11 mouse cellular contexts compared by ENCODE assay signal in the genomic region with DNA sequence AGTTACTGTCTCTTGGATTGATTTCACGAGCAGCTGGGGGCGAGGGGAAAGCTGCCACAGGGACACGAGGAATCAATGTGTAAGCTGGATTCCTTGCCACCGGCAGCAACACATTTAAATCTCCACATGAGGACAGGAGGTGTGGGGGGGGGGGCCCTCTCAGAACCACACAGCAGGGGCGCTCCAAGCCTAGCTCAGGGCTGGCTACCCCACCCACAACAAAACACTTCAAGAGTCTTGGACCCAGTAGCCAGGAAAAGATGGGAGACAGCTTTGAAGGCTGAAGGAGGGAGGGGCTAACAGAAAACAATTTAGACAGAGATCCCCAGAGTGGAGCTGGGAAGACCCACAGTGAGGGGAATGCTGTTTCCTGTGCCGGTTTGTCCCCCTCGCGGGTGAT. TPM values are rescaled to one million over a fixed set of nuclear protein-coding genes. Genes with fewer than 3 reads are reported as not detected.
DNase-seq lines count a peak whose midpoint lies in the region; ATAC-seq lines count a peak whose summit lies in the region.
"Had no signal": no experiment of that assay in that cellular context is flagged by ENCODE, and none has a peak within 500 bp of the region (broad histone marks: within the 10 kb centered on the region; RNA-seq: fewer than 3 reads in every experiment).

No protein-coding gene starts in this region.

- no peaks in the 10 kb centered on the region for H3K36me3 ChIP-seq in heart, embryonic 13.5 days
- H3K36me3 ChIP-seq in midbrain, embryonic 11.5 days (ENCODE audit: control insufficient read depth, insufficient read depth, low read length) = peaks cover 2% of the 10 kb centered on the region; the same call in 1 of the 2 replicates
- H3K36me3 ChIP-seq in midbrain, embryonic 14.5 days (ENCODE audit: control insufficient read depth, insufficient read depth, low read length) = no peaks in the 10 kb centered on the region
- H3K36me3 ChIP-seq in forebrain, embryonic 10.5 days (replicated peaks) = peaks cover 33% of the 10 kb centered on the region
- no peaks in the 10 kb centered on the region for H3K36me3 ChIP-seq in neural tube, embryonic 12.5 days

- no peak overlapping the region for H3K4me3 ChIP-seq in heart, embryonic 13.5 days
- no peak overlapping the region for H3K4me3 ChIP-seq in midbrain, embryonic 11.5 days (ENCODE audit: low read depth, low read length)
- H3K4me3 ChIP-seq in midbrain, embryonic 14.5 days (replicated peaks; ENCODE audit: low read depth, low read length) = no peak overlapping the region
- H3K4me3 ChIP-seq in forebrain, embryonic 10.5 days = peak overlapping the region; percentile 34
- H3K4me3 ChIP-seq in neural tube, embryonic 12.5 days = no peak overlapping the region
- H3K4me3 ChIP-seq: layer of hippocampus, adult 2 months; megakaryocyte, embryonic 14.5 days had no signal

- no peaks in the 10 kb centered on the region for H3K9me3 ChIP-seq in heart, embryonic 13.5 days
- H3K9me3 ChIP-seq in midbrain, embryonic 11.5 days (ENCODE audit: control insufficient read depth, low read length) = no peaks in the 10 kb centered on the region
- H3K9me3 ChIP-seq in midbrain, embryonic 14.5 days (ENCODE audit: control insufficient read depth, low read length) = no peaks in the 10 kb centered on the region
- H3K9me3 ChIP-seq in forebrain, embryonic 10.5 days = no peaks in the 10 kb centered on the region
- no peaks in the 10 kb centered on the region for H3K9me3 ChIP-seq in neural tube, embryonic 12.5 days

- 15% methylated on average over 8 of the region's 8 CpGs for WGBS in heart, embryonic 13.5 days
- 8% methylated on average over 8 of the region's 8 CpGs for WGBS in midbrain, embryonic 11.5 days
- WGBS in midbrain, embryonic 14.5 days = 5% methylated on average over 8 of the region's 8 CpGs
- 5% methylated on average over 8 of the region's 8 CpGs for WGBS in forebrain, embryonic 10.5 days
- 4% methylated on average over 8 of the region's 8 CpGs for WGBS in neural tube, embryonic 12.5 days

- DNase-seq in heart, postnatal 4 days = no peak
- no peak for DNase-seq in midbrain, embryonic 11.5 days (ENCODE audit: low spot score, missing footprints)
- no peak for DNase-seq in midbrain, embryonic 14.5 days
- no peak for DNase-seq in forebrain, embryonic 10.5 days (ENCODE audit: extremely low spot score, low spot score)
- no peak for DNase-seq in natural killer cell, adult 2 months (ENCODE audit: low spot score in 2 of 2)
- no peak for DNase-seq in spleen, adult 18-20 months

- ATAC-seq in heart, embryonic 13.5 days (ENCODE audit: extremely low read depth, insufficient number of reproducible peaks, low FRiP score, low TSS enrichment) = no peak
- ATAC-seq in midbrain, embryonic 11.5 days (ENCODE audit: low FRiP score) = no peak
- ATAC-seq in midbrain, embryonic 14.5 days (ENCODE audit: low FRiP score, low TSS enrichment) = no peak
- no peak; the same call in 1 of the 2 replicates for ATAC-seq in neural tube, embryonic 12.5 days (ENCODE audit: low FRiP score, low read depth)

- H3K27ac ChIP-seq in heart, embryonic 13.5 days (replicated peaks) = no peak overlapping the region
- H3K27ac ChIP-seq in midbrain, embryonic 11.5 days (ENCODE audit: low read depth, low read length) = 0 out of 2 replicates have a peak overlapping the region, but pooled peaks have one; percentile 26
- no peak overlapping the region for H3K27ac ChIP-seq in midbrain, embryonic 14.5 days (replicated peaks; ENCODE audit: low read depth, low read length)
- peak overlapping the region; percentile 89 for H3K27ac ChIP-seq in forebrain, embryonic 10.5 days
- H3K27ac ChIP-seq in neural tube, embryonic 12.5 days = no peak overlapping the region
- H3K27ac ChIP-seq: layer of hippocampus, adult 2 months had no signal

- H3K4me1 ChIP-seq in heart, embryonic 13.5 days = peaks cover 33% of the 10 kb centered on the region
- peaks cover 31% of the 10 kb centered on the region for H3K4me1 ChIP-seq in midbrain, embryonic 11.5 days (ENCODE audit: control insufficient read depth, insufficient read depth, low read length)
- H3K4me1 ChIP-seq in midbrain, embryonic 14.5 days (ENCODE audit: control insufficient read depth, insufficient read depth, low read length) = peaks cover 14% of the 10 kb centered on the region
- H3K4me1 ChIP-seq in forebrain, embryonic 10.5 days = peaks cover 70% of the 10 kb centered on the region
- H3K4me1 ChIP-seq in neural tube, embryonic 12.5 days = peaks cover 30% of the 10 kb centered on the region

- no peaks in the 10 kb centered on the region for H3K27me3 ChIP-seq in heart, embryonic 13.5 days (replicated peaks)
- no peaks in the 10 kb centered on the region for H3K27me3 ChIP-seq in midbrain, embryonic 11.5 days (ENCODE audit: control insufficient read depth, insufficient read depth, low read length)
- H3K27me3 ChIP-seq in midbrain, embryonic 14.5 days (ENCODE audit: control insufficient read depth, insufficient read depth, low read length) = no peaks in the 10 kb centered on the region
- no peaks in the 10 kb centered on the region for H3K27me3 ChIP-seq in forebrain, embryonic 10.5 days (ENCODE audit: poor library complexity, severe bottlenecking)
- no peaks in the 10 kb centered on the region for H3K27me3 ChIP-seq in neural tube, embryonic 12.5 days (replicated peaks)

- H3K4me2 ChIP-seq in heart, embryonic 13.5 days = peak overlapping the region; percentile 66; the same call in 1 of the 2 replicates
- peak overlapping the region; percentile 35; the same call in 1 of the 2 replicates for H3K4me2 ChIP-seq in midbrain, embryonic 11.5 days
- no peak overlapping the region for H3K4me2 ChIP-seq in midbrain, embryonic 14.5 days (ENCODE audit: low read length)
- peak overlapping the region; percentile 49 for H3K4me2 ChIP-seq in neural tube, embryonic 12.5 days (replicated peaks)

- H3K9ac ChIP-seq in heart, embryonic 13.5 days = peak overlapping the region; percentile 67
- H3K9ac ChIP-seq in midbrain, embryonic 11.5 days (ENCODE audit: low read length) = no peak overlapping the region
- H3K9ac ChIP-seq in midbrain, embryonic 14.5 days (replicated peaks; ENCODE audit: low read length) = no peak overlapping the region
- no peak overlapping the region for H3K9ac ChIP-seq in neural tube, embryonic 12.5 days

RNA-seq across cellular contexts. Expression of gene C130032M10Rik, which starts 10.4 kb away (rescaled TPM):
- polyA plus RNA-seq in heart, embryonic 13.5 days (2015; fragmentation: Nextera tagmentation; extraction: Ambion mirVana) = 0.89 and 1.0 TPM in 2 replicates
- not detected for total RNA-seq in heart, postnatal 4 days (2021)
- polyA plus RNA-seq in midbrain, embryonic 11.5 days (2014; fragmentation: Nextera tagmentation; extraction: Ambion mirVana) = not detected in 2 replicates
- not detected in 2 replicates for polyA plus RNA-seq in midbrain, embryonic 14.5 days (2014; fragmentation: Nextera tagmentation; extraction: Ambion mirVana)
- 1.0 and 1.2 TPM in 2 replicates for polyA plus RNA-seq in forebrain, embryonic 10.5 days (2016; fragmentation: Nextera tagmentation; extraction: Ambion mirVana)
- polyA plus RNA-seq in neural tube, embryonic 12.5 days (2016; fragmentation: Nextera tagmentation; extraction: Ambion mirVana) = 0.28 and 0.29 TPM in 2 replicates
- total RNA-seq: layer of hippocampus, adult 2 months had no signal

RNA-seq across cellular contexts. Expression of gene Ccr4, which starts 21.2 kb away (rescaled TPM):
- not detected in 2 replicates for polyA plus RNA-seq in heart, embryonic 13.5 days (2015; fragmentation: Nextera tagmentation; extraction: Ambion mirVana)
- total RNA-seq in heart, postnatal 4 days (2021) = not detected
- not detected in 2 replicates for polyA plus RNA-seq in midbrain, embryonic 11.5 days (2014; fragmentation: Nextera tagmentation; extraction: Ambion mirVana)
- polyA plus RNA-seq in midbrain, embryonic 14.5 days (2014; fragmentation: Nextera tagmentation; extraction: Ambion mirVana) = not detected in 2 replicates
- not detected in 2 replicates for polyA plus RNA-seq in forebrain, embryonic 10.5 days (2016; fragmentation: Nextera tagmentation; extraction: Ambion mirVana)
- not detected in 2 replicates for polyA plus RNA-seq in neural tube, embryonic 12.5 days (2016; fragmentation: Nextera tagmentation; extraction: Ambion mirVana)
- total RNA-seq: layer of hippocampus, adult 2 months had no signal
- polyA plus RNA-seq: heart, postnatal 0 days had no signal

RNA-seq across cellular contexts. Expression of gene Trim71, which starts 38.3 kb away (rescaled TPM):
- polyA plus RNA-seq in heart, embryonic 13.5 days (2015; fragmentation: Nextera tagmentation; extraction: Ambion mirVana) = 0.17 and 0.20 TPM in 2 replicates
- not detected for total RNA-seq in heart, postnatal 4 days (2021)
- polyA plus RNA-seq in midbrain, embryonic 11.5 days (2014; fragmentation: Nextera tagmentation; extraction: Ambion mirVana) = 1.6 and 2.2 TPM in 2 replicates
- 0.15 and 0.16 TPM in 2 replicates for polyA plus RNA-seq in midbrain, embryonic 14.5 days (2014; fragmentation: Nextera tagmentation; extraction: Ambion mirVana)
- 5.9 and 6.5 TPM in 2 replicates for polyA plus RNA-seq in forebrain, embryonic 10.5 days (2016; fragmentation: Nextera tagmentation; extraction: Ambion mirVana)
- polyA plus RNA-seq in neural tube, embryonic 12.5 days (2016; fragmentation: Nextera tagmentation; extraction: Ambion mirVana) = 0.98 and 1.4 TPM in 2 replicates
- polyA plus RNA-seq: heart, postnatal 0 days had no signal

Comparison
In these comparisons a context has a peak if more than half of its experiments do, and no peak if none do; other contexts are left out.
1. H3K27ac ChIP-seq: peak in midbrain, embryonic 11.5 days (single experiment) and forebrain, embryonic 10.5 days (single experiment); none in heart, embryonic 13.5 days (single experiment), midbrain, embryonic 14.5 days (single experiment) and neural tube, embryonic 12.5 days (single experiment).